Mouse (Mus musculus): ENCODE measurements around the gene Dnm1. TPM values are rescaled to one million over a fixed set of nuclear protein-coding genes. Genes with fewer than 3 reads are reported as not detected.

Gene Dnm1
- total RNA-seq, 2 experiments from 2014 or later, result 1,259 to 1,310 TPM

GRCm38 (mm10) chr2:32329531-32329930 is 23.6 kb downstream of the Dnm1 start:
- intact Hi-C loops (cut with DNase I), result no loop called here
- no peak for TF ChIP-seq CTCF (IDR thresholded peaks at IDR 0.05)
- H3K27ac ChIP-seq, result peak overlapping the region; percentile 81
- DNase-seq (ENCODE audit: extremely low spot score in 1 of 2, low spot score in 2 of 2), result no peak
- no peak overlapping the region for H3K4me3 ChIP-seq

DNA sequence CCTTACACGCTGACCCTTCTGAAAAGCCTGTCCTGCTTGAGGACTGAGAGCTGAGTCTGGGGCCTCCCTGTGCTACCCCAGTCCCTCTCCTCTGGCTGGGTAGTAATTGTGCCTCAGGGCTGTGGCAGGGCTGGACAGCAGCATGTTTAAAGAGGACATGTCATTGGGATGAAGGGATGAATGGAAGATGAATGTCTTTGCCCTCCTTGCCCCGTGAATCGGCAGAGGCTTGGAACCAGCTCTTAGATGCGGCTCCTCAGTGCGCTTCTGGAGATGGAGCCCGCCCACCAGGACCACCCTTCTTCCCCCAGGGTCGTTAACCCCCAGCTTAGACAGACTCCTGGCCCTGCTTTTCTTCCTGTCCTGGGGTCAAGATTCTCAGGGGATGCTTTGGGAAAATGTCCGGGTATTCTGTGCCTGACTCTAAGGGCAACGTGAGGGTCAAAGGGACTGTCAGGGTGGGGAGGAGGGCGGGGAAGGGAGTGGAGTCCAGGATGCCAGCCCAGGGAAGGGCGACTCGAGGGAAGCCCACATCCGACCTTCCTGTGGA is 24.2 kb downstream of the Dnm1 start:
- intact Hi-C loops (cut with DNase I), result no loop called here
- Histone ChIP-seq H3K27ac (peak overlapping the region; percentile 81), H3K4me3 (no peak overlapping the region)
- no peak for TF ChIP-seq CTCF (IDR thresholded peaks at IDR 0.05)
- no peak for DNase-seq (ENCODE audit: extremely low spot score in 1 of 2, low spot score in 2 of 2)

GRCm38 (mm10) chr2:32327200-32327599 is 25.9 kb downstream of the Dnm1 start:
- Histone ChIP-seq H3K4me3 (no peak overlapping the region), H3K27ac (peak overlapping the region; percentile 81; the same call in 1 of the 2 replicates)
- no peak for TF ChIP-seq CTCF (IDR thresholded peaks at IDR 0.05)
- DNase-seq (ENCODE audit: extremely low spot score in 1 of 2, low spot score in 2 of 2), result no peak
- intact Hi-C loops (cut with DNase I), result no loop called here

DNA sequence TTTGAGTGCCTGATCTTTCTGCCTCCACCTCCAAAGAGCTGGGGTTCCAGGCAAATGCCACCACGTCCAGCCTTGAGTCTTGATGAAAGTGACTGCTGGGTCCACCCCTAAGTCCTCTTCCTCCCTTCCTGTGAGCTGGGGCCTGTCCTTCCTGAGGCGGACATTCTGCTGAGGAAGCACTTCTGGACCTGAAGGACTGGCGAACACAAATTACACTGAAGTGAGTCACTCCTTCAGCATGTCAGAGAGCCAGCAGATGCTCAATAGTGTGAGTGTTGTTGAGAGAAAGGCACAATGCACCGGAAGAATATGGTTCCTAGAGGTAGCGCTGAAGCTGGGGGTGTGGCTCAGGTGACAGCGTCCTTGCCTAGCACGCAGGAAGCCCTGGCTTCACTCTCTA is 27.8 kb downstream of the Dnm1 start:
- H3K4me3 ChIP-seq, result no peak overlapping the region
- intact Hi-C loops (cut with DNase I), result no loop called here
- no peak for TF ChIP-seq CTCF (IDR thresholded peaks at IDR 0.05)
- H3K27ac ChIP-seq, result peak overlapping the region; percentile 11; the same call in 1 of the 2 replicates
- DNase-seq (ENCODE audit: extremely low spot score in 1 of 2, low spot score in 2 of 2), result no peak

DNA sequence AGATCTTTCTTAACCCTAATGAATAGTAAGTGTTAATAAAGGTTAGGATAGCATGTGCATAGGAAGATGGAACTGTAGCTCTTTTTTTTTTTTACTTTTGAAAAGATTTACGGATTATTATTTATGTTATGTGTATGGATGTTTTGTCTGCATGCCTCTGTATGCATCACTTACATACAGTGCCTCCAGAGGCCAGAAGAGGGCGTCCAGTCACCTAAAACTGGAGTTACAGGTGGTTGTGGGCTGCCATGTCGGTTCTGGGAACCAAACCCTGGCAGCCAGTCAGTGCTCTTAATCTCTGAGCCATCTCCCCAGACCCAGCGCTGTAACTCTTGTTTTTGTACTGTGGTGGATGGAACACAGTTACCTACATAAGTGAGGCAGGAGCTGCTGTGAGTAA is 28.8 kb downstream of the Dnm1 start:
- H3K4me3 ChIP-seq, result no peak overlapping the region
- intact Hi-C loops (cut with DNase I), result no loop called here
- H3K27ac ChIP-seq, result no peak overlapping the region
- peak; percentile 37 for TF ChIP-seq CTCF (IDR thresholded peaks at IDR 0.05)
- DNase-seq (ENCODE audit: extremely low spot score in 1 of 2, low spot score in 2 of 2), result no peak

DNA sequence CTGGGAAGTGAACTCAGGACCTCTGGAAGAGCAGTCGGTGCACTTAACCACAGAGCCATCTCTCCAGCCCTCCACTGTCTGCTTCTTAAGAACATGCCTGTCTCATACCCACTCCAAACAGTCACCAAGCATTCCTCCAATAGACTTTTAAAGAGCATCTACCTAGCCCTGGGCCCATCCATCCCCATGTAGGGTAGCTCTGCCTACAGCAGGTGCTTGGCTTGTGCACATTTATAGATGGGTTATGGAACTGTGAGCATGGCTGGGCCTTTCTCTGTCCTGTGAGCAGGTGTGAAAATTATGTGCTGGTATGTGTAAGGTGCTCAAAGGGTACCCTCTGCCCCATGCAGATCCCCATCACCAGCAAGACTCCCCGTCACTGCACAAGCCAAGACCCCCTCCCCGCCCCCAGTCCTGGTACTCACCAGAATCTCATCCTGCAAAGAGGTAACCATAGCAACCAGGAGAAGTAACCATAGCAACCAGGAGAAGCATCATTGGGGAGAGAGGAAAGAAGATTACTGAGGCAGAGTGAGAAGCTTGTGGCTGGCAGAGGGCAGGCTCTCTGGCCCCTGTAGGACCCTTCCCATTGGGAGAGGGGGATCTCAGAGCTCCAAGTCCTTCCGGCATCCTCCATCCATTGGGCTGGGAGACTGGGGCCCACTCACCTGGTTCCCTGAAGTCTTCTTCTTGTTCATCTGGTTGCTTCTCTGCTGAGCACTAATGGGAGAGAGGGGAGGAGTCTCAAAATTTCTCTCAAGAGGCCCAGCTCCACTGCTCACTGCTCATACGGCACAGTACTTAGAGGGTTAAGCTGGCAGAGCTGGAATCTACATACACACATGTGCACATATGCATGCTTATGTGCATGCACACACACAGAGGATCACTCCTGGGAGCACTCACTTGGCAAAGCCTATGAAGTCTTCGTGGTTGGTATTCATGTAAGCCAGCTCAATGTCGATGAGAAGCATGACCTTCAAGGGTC is 30.1 kb downstream of the Dnm1 start:
- H3K27ac ChIP-seq, result peak overlapping the region; percentile 69
- intact Hi-C loops (cut with DNase I), result no loop called here
- no peak for DNase-seq (ENCODE audit: extremely low spot score in 1 of 2, low spot score in 2 of 2)
- H3K4me3 ChIP-seq, result no peak overlapping the region
- no peak for TF ChIP-seq CTCF (IDR thresholded peaks at IDR 0.05)

GRCm38 (mm10) chr2:32321591-32322298 is 31.4 kb downstream of the Dnm1 start:
- no peak for DNase-seq (ENCODE audit: extremely low spot score in 1 of 2, low spot score in 2 of 2)
- H3K4me3 ChIP-seq, result no peak overlapping the region
- H3K27ac ChIP-seq, result peak overlapping the region; percentile 61
- intact Hi-C loops (cut with DNase I), result no loop called here
- no peak for TF ChIP-seq CTCF (IDR thresholded peaks at IDR 0.05)

DNA sequence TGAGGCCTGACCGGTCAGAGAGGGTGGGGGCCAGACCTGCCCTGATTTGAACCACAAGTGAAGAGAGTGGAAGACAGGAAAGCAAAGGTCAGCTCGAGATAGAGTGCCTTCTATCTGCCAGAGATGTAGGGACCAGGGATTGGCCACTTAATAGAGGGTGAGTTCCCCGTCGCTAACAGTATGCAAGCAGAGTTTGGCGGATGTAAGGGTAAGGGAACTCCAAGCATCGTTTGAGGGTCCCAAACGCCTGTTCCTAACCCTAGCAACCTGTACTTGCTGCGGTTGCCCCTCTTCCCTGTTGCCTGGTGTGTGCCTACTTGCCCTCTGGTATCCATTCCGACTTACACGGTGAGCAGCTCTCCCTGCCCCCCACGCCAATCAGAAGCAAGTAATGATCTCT is 32.4 kb downstream of the Dnm1 start:
- DNase-seq (ENCODE audit: extremely low spot score in 1 of 2, low spot score in 2 of 2), result no peak
- intact Hi-C loops (cut with DNase I), result no loop called here
- Histone ChIP-seq H3K27ac (peak overlapping the region; percentile 69; the same call in 1 of the 2 replicates), H3K4me3 (no peak overlapping the region)
- no peak for TF ChIP-seq CTCF (IDR thresholded peaks at IDR 0.05)

GRCm38 (mm10) chr2:32319586-32320580 is 33.3 kb downstream of the Dnm1 start:
- H3K27ac ChIP-seq, result peak overlapping the region; percentile 69
- no peak for TF ChIP-seq CTCF (IDR thresholded peaks at IDR 0.05)
- no peak overlapping the region for H3K4me3 ChIP-seq
- DNase-seq (ENCODE audit: extremely low spot score in 1 of 2, low spot score in 2 of 2), result no peak
- intact Hi-C loops (cut with DNase I), result no loop called here

DNA sequence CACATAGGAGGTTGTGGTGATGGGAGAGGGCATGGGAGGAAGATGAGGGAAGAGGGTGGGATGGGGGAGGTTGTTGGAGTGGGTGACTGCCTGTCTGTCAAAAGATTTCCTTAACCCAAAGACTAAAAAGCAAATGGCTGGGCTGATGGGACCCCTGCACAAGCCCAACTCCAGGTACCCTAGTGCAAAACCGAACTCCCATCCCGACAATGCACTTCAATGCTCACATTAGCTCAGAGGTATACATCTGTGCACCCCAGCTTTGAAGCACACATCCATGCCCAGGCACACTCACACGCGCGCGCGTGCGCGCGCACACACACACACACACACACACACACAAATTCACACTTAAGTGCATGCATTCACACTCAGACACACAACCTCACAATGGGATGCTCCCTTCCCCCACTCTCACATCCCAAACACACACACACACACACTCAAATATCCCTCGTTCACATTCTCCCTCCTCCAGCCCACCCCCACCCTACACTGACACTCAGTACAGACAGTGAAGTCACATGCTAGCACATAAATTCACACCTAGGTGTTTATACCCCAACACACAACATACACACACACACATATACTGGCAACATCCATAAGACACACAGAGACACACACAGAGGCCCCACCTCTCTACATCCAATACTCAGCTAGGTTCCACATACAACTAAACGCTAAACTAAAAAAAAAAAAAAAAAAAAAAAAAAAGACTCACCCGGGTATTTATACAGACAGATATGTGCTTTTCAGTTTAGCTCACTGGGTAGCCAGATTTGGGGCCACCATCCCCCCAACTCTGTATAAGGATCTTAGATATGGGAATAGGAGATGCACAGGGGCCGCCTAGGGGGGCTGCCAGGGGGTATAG is 34.2 kb downstream of the Dnm1 start:
- TF ChIP-seq CTCF (IDR thresholded peaks at IDR 0.05), result no peak
- no peak for DNase-seq (ENCODE audit: extremely low spot score in 1 of 2, low spot score in 2 of 2)
- no peak overlapping the region for H3K4me3 ChIP-seq
- peak overlapping the region; percentile 69 for H3K27ac ChIP-seq
- intact Hi-C loops (cut with DNase I), result no loop called here

All from left cerebral cortex, adult 2 months (tissue).